Mouse (Mus musculus) intestine, embryonic 14.5 days (tissue): ENCODE data around the gene Ntf5. TPM values are rescaled to one million over a fixed set of nuclear protein-coding genes. Genes with fewer than 3 reads are reported as not detected.

Experiments
- microRNA-seq: library from miRNA; unstranded; fragments of <30 nt; microRNA quantifications from one replicate; pipeline ENCODE4, GENCODE M21; 2016
- polyA plus RNA-seq: library from polyadenylated mRNA; unstranded; fragments of >200 nt; fragmentation: Nextera tagmentation; extraction: Ambion mirVana; gene quantifications from 2 replicates; pipeline ENCODE4 v1.2.1, GENCODE M21; 2014

Gene Ntf5
- polyA plus RNA-seq, 1 experiment from 2014 or later: 2.3 TPM

Small RNA genes within 50 kb of the gene (microRNA-seq; reads per million reads assigned to microRNA genes)
- not detected for gene Gm22133

Other genes starting within 250 kb of the Ntf5 start
- 0.07 TPM in 1 of 2 replicates, not detected in the other for gene Slc17a7, start 249.7 kb upstream of the Ntf5 start, polyA plus RNA-seq
- not detected in 2 replicates for gene Gfy, start 234.1 kb upstream of the Ntf5 start, polyA plus RNA-seq
- not detected in 2 replicates for gene Pth2, start 232.7 kb upstream of the Ntf5 start, polyA plus RNA-seq
- 0.43 and 0.73 TPM in 2 replicates for gene Ccdc155, start 208.8 kb upstream of the Ntf5 start, polyA plus RNA-seq
- 0.80 and 1.0 TPM in 2 replicates for gene Dkkl1, start 201.5 kb upstream of the Ntf5 start, polyA plus RNA-seq
- 129 and 139 TPM in 2 replicates for gene Tead2, start 197.9 kb upstream of the Ntf5 start, polyA plus RNA-seq
- gene Cd37, start 174.6 kb upstream of the Ntf5 start, polyA plus RNA-seq: 2.6 and 3.0 TPM in 2 replicates
- gene Slc6a16, start 172.6 kb upstream of the Ntf5 start, polyA plus RNA-seq: 0.24 TPM in 1 of 2 replicates, not detected in the other
- gene Slc6a21, start 136.2 kb upstream of the Ntf5 start, polyA plus RNA-seq: not detected in 2 replicates
- gene Trpm4, start 79.9 kb upstream of the Ntf5 start, polyA plus RNA-seq: 18.7 and 21.3 TPM in 2 replicates
- 0.58 and 0.63 TPM in 2 replicates for gene Hrc, start 78.4 kb upstream of the Ntf5 start, polyA plus RNA-seq
- 5.5 and 5.8 TPM in 2 replicates for gene Ppfia3, start 46.7 kb upstream of the Ntf5 start, polyA plus RNA-seq
- gene Lin7b, start 43.1 kb upstream of the Ntf5 start, polyA plus RNA-seq: 3.0 and 3.2 TPM in 2 replicates
- gene Snrnp70, start 18.0 kb upstream of the Ntf5 start, polyA plus RNA-seq: 77.1 and 86.0 TPM in 2 replicates
- gene Kcna7, start 8.0 kb upstream of the Ntf5 start, polyA plus RNA-seq: 0.11 TPM in 1 of 2 replicates, not detected in the other
- 0.38 and 0.47 TPM in 2 replicates for gene Lhb, start 7.1 kb downstream of the Ntf5 start, polyA plus RNA-seq
- gene Gys1, start 21.1 kb downstream of the Ntf5 start, polyA plus RNA-seq: 36.0 and 36.2 TPM in 2 replicates
- 164 and 174 TPM in 2 replicates for gene Ruvbl2, start 24.4 kb downstream of the Ntf5 start, polyA plus RNA-seq
- 4,654 and 4,671 TPM in 2 replicates for gene Ftl1, start 46.2 kb downstream of the Ntf5 start, polyA plus RNA-seq
- gene Bax, start 53.2 kb downstream of the Ntf5 start, polyA plus RNA-seq: 134 and 139 TPM in 2 replicates
- 1.8 and 2.3 TPM in 2 replicates for gene Tulp2, start 68.2 kb downstream of the Ntf5 start, polyA plus RNA-seq
- gene Gm45808, start 73.1 kb downstream of the Ntf5 start, polyA plus RNA-seq: not detected in 2 replicates
- 2.9 and 3.5 TPM in 2 replicates for gene Dhdh, start 75.1 kb downstream of the Ntf5 start, polyA plus RNA-seq
- gene Nucb1, start 96.7 kb downstream of the Ntf5 start, polyA plus RNA-seq: 192 and 204 TPM in 2 replicates
- gene Ppp1r15a, start 112.6 kb downstream of the Ntf5 start, polyA plus RNA-seq: 14.7 and 15.0 TPM in 2 replicates
- 0.97 and 1.5 TPM in 2 replicates for gene Plekha4, start 112.6 kb downstream of the Ntf5 start, polyA plus RNA-seq
- 2.3 and 2.5 TPM in 2 replicates for gene Hsd17b14, start 141.2 kb downstream of the Ntf5 start, polyA plus RNA-seq
- 56.7 and 60.1 TPM in 2 replicates for gene Bcat2, start 156.5 kb downstream of the Ntf5 start, polyA plus RNA-seq
- 0.19 and 0.58 TPM in 2 replicates for gene Fgf21, start 201.8 kb downstream of the Ntf5 start, polyA plus RNA-seq
- 0.65 and 0.70 TPM in 2 replicates for gene Fut1, start 203.6 kb downstream of the Ntf5 start, polyA plus RNA-seq
- 0.13 and 0.27 TPM in 2 replicates for gene Izumo1, start 208.1 kb downstream of the Ntf5 start, polyA plus RNA-seq
- gene Rasip1, start 213.8 kb downstream of the Ntf5 start, polyA plus RNA-seq: 7.7 and 9.1 TPM in 2 replicates
- 5.1 and 6.8 TPM in 2 replicates for gene Mamstr, start 226.3 kb downstream of the Ntf5 start, polyA plus RNA-seq